Mouse (Mus musculus) kidney, embryonic 16.5 days (tissue): ENCODE measurements at regions not wholly inside any gene's neighbourhood (a gene's known extent, or its start where the extent isn't known, plus 50 kb on each side); places are given as distances from the start of the nearest gene placed in this dataset.

Experiments used
- ATAC-seq: fragments of 200-750 bp; cut with Nextera tagmentation; 2 replicates; pipeline ENCODE4 v1.8.0; 2017; ENCODE audit warnings: moderate TSS enrichment; ENCODE audit not compliant: low FRiP score, low TSS enrichment
- H3K27ac ChIP-seq: fragments of 300-500 bp; sonication (generic); 2 replicates; pipeline ENCODE4 v1.5.1; 2014; ENCODE audit warnings: low read length
- H3K27me3 ChIP-seq: fragments of 300-500 bp; sonication (generic); 2 replicates; pipeline ENCODE4 v1.6.1; 2014; ENCODE audit warnings: low read length, control low read depth, mixed read lengths; ENCODE audit not compliant: insufficient read depth
- H3K36me3 ChIP-seq: fragments of 300-500 bp; sonication (generic); 2 replicates; pipeline ENCODE4 v1.6.1; 2014; ENCODE audit warnings: low read length, control low read depth, mixed read lengths; ENCODE audit not compliant: insufficient read depth
- H3K4me1 ChIP-seq: fragments of 300-500 bp; sonication (generic); 2 replicates; pipeline ENCODE4 v1.6.1; 2014; ENCODE audit warnings: low read length, control low read depth, mixed read lengths; ENCODE audit not compliant: insufficient read depth
- H3K4me2 ChIP-seq: fragments of 300-500 bp; sonication (generic); replicated peaks from 2 replicates; pipeline ENCODE4 v1.6.1; 2014; ENCODE audit warnings: low read depth, low read length
- H3K4me3 ChIP-seq: fragments of 300-500 bp; sonication (generic); 2 replicates; pipeline ENCODE4 v1.5.1; 2014; ENCODE audit warnings: mild to moderate bottlenecking, low read length
- H3K9ac ChIP-seq: fragments of 300-500 bp; sonication (generic); replicated peaks from 2 replicates; pipeline ENCODE4 v1.6.1; 2014; ENCODE audit warnings: low read length
- H3K9me3 ChIP-seq: fragments of 300-500 bp; sonication (generic); 2 replicates; pipeline ENCODE4 v1.6.1; 2016; ENCODE audit warnings: low read length, control low read depth
- WGBS: fragments of 180-500 bp; shearing (Covaris S2); extraction: QIAGEN DNeasy Blood & Tissue Kit; methylation state at CpG from one replicate; pipeline ENCODE4 v1.1.7; 2014; 5-methylcytosine and 5-hydroxymethylcytosine counted together

- Histone ChIP-seq H3K27ac (no peak overlapping the region), H3K4me2 (no peak overlapping the region), H3K4me1 (no peaks in the 10 kb centered on the region), H3K9me3 (no peaks in the 10 kb centered on the region), H3K4me3 (no peak overlapping the region), H3K9ac (no peak overlapping the region), H3K36me3 (no peaks in the 10 kb centered on the region), H3K27me3 (no peaks in the 10 kb centered on the region)
- no peak for ATAC-seq
- 89% methylated on average over 7 of the region's 7 CpGs for WGBS
Observed at GRCm38 (mm10) chr14:120170733-120171132, 104.7 kb upstream of the Mbnl2 start.

GRCm38 (mm10) chr14:120172058-120172457 lies 103.4 kb upstream of the Mbnl2 start:
- H3K36me3 ChIP-seq: no peaks in the 10 kb centered on the region
- H3K9me3 ChIP-seq: no peaks in the 10 kb centered on the region
- no peaks in the 10 kb centered on the region for H3K4me1 ChIP-seq
- no peak overlapping the region for H3K4me2 ChIP-seq
- WGBS: 70% methylated on average over 4 of the region's 4 CpGs
- no peak for ATAC-seq
- no peak overlapping the region for H3K4me3 ChIP-seq
- H3K9ac ChIP-seq: no peak overlapping the region
- no peaks in the 10 kb centered on the region for H3K27me3 ChIP-seq
- H3K27ac ChIP-seq: no peak overlapping the region

GRCm38 (mm10) chr14:120172844-120173243 lies 102.6 kb upstream of the Mbnl2 start:
- H3K27ac ChIP-seq: no peak overlapping the region
- H3K4me2 ChIP-seq: no peak overlapping the region
- ATAC-seq: no peak
- H3K9me3 ChIP-seq: no peaks in the 10 kb centered on the region
- H3K4me1 ChIP-seq: no peaks in the 10 kb centered on the region
- no peak overlapping the region for H3K4me3 ChIP-seq
- WGBS: 90% methylated on average over 8 of the region's 8 CpGs
- H3K27me3 ChIP-seq: no peaks in the 10 kb centered on the region
- H3K36me3 ChIP-seq: no peaks in the 10 kb centered on the region
- no peak overlapping the region for H3K9ac ChIP-seq

- no peak overlapping the region for H3K4me2 ChIP-seq
- H3K36me3 ChIP-seq: no peaks in the 10 kb centered on the region
- no peak for ATAC-seq
- 72% methylated on average over 5 of the region's 5 CpGs for WGBS
- H3K4me1 ChIP-seq: no peaks in the 10 kb centered on the region
- no peak overlapping the region for H3K27ac ChIP-seq
- H3K4me3 ChIP-seq: no peak overlapping the region
- no peaks in the 10 kb centered on the region for H3K27me3 ChIP-seq
- no peak overlapping the region for H3K9ac ChIP-seq
- no peaks in the 10 kb centered on the region for H3K9me3 ChIP-seq
Observed at GRCm38 (mm10) chr14:120174615-120175014, 100.9 kb upstream of the Mbnl2 start.

- ATAC-seq: no peak
- Histone ChIP-seq H3K36me3 (no peaks in the 10 kb centered on the region), H3K9ac (no peak overlapping the region), H3K9me3 (no peaks in the 10 kb centered on the region), H3K27ac (no peak overlapping the region), H3K4me3 (no peak overlapping the region), H3K27me3 (no peaks in the 10 kb centered on the region), H3K4me1 (no peaks in the 10 kb centered on the region), H3K4me2 (no peak overlapping the region)
- WGBS: 34% methylated on average over 1 of the region's 1 CpGs
Observed at GRCm38 (mm10) chr14:120195218-120195617, 80.3 kb upstream of the Mbnl2 start.

GRCm38 (mm10) chr14:120211741-120212140 lies 63.7 kb upstream of the Mbnl2 start:
- no peak for ATAC-seq
- Histone ChIP-seq H3K4me3 (no peak overlapping the region), H3K4me2 (no peak overlapping the region), H3K4me1 (no peaks in the 10 kb centered on the region), H3K36me3 (no peaks in the 10 kb centered on the region), H3K9ac (no peak overlapping the region), H3K27me3 (no peaks in the 10 kb centered on the region), H3K9me3 (no peaks in the 10 kb centered on the region), H3K27ac (no peak overlapping the region)
- 84% methylated on average over 3 of the region's 3 CpGs for WGBS

- 93% methylated on average over 5 of the region's 5 CpGs for WGBS
- Histone ChIP-seq H3K9ac (no peak overlapping the region), H3K4me2 (no peak overlapping the region), H3K9me3 (no peaks in the 10 kb centered on the region), H3K27ac (no peak overlapping the region), H3K27me3 (no peaks in the 10 kb centered on the region), H3K4me3 (no peak overlapping the region), H3K4me1 (no peaks in the 10 kb centered on the region), H3K36me3 (no peaks in the 10 kb centered on the region)
- ATAC-seq: no peak
Observed at GRCm38 (mm10) chr14:120212626-120213025, 62.8 kb upstream of the Mbnl2 start.

- no peak overlapping the region for H3K9ac ChIP-seq
- no peak overlapping the region for H3K27ac ChIP-seq
- no peaks in the 10 kb centered on the region for H3K4me1 ChIP-seq
- no peak overlapping the region for H3K4me2 ChIP-seq
- ATAC-seq: no peak
- no peaks in the 10 kb centered on the region for H3K27me3 ChIP-seq
- no peaks in the 10 kb centered on the region for H3K36me3 ChIP-seq
- H3K9me3 ChIP-seq: no peaks in the 10 kb centered on the region
- H3K4me3 ChIP-seq: no peak overlapping the region
- WGBS: 90% methylated on average over 4 of the region's 4 CpGs
Observed at GRCm38 (mm10) chr14:120219224-120219623, 56.2 kb upstream of the Mbnl2 start.

- Histone ChIP-seq H3K9me3 (peaks cover 6% of the 10 kb centered on the region), H3K27me3 (no peaks in the 10 kb centered on the region), H3K4me3 (no peak overlapping the region), H3K4me2 (no peak overlapping the region), H3K4me1 (no peaks in the 10 kb centered on the region), H3K9ac (no peak overlapping the region), H3K36me3 (no peaks in the 10 kb centered on the region), H3K27ac (no peak overlapping the region)
- ATAC-seq: no peak; the same call in 1 of the 2 replicates
- WGBS: 83% methylated on average over 14 of the region's 14 CpGs
Observed at GRCm38 (mm10) chr14:120223528-120224201, 51.8 kb upstream of the Mbnl2 start.

- H3K4me3 ChIP-seq: no peak overlapping the region
- no peaks in the 10 kb centered on the region for H3K4me1 ChIP-seq
- WGBS: 59% methylated on average over 6 of the region's 6 CpGs
- H3K27ac ChIP-seq: no peak overlapping the region
- peak; percentile 57; the same call in 1 of the 2 replicates for ATAC-seq
- no peaks in the 10 kb centered on the region for H3K27me3 ChIP-seq
- H3K9me3 ChIP-seq: peaks cover 6% of the 10 kb centered on the region
- H3K4me2 ChIP-seq: no peak overlapping the region
- H3K36me3 ChIP-seq: no peaks in the 10 kb centered on the region
- H3K9ac ChIP-seq: no peak overlapping the region
Observed at GRCm38 (mm10) chr14:120224202-120224846, 51.1 kb upstream of the Mbnl2 start.
